Mouse (Mus musculus) MEL (cell line): ENCODE data around the gene Mrpl10.

Experiments
- CHD1 ChIP-seq: IDR thresholded peaks from 2 replicates; pipeline ENCODE4 v1.6.1; 2012; ENCODE audit warnings: low read depth, mild to moderate bottlenecking, inconsistent platforms, low read length, improper control_type of control experiment
- ELF1 ChIP-seq: IDR thresholded peaks from 2 replicates; pipeline ENCODE4 v1.6.1; 2014; ENCODE audit warnings: low read depth, mild to moderate bottlenecking, inconsistent platforms, low read length, improper control_type of control experiment, moderate library complexity
- KAT2A ChIP-seq: conservative IDR thresholded peaks from 2 replicates; pipeline ENCODE4 v1.6.1; 2012; ENCODE audit warnings: low read depth, low read length, improper control_type of control experiment, inconsistent platforms
- POLR2AphosphoS5 ChIP-seq: IDR thresholded peaks from 2 replicates; pipeline ENCODE4 v1.6.1; 2012; ENCODE audit warnings: low read depth, borderline replicate concordance, mild to moderate bottlenecking, inconsistent platforms, low read length, moderate library complexity, mixed read lengths
- ZC3H11A ChIP-seq: IDR thresholded peaks from 2 replicates; pipeline ENCODE4 v1.6.1; 2012; ENCODE audit warnings: low read depth, mild to moderate bottlenecking, inconsistent platforms, low read length, improper control_type of control experiment

GRCm38 (mm10) chr11:97044902-97045301 lies 3.5 kb downstream of the Mrpl10 start:
- TF ChIP-seq KAT2A (no peak), ELF1 (no peak), CHD1 (no peak), ZC3H11A (no peak), POLR2AphosphoS5 (no peak)
